Mouse (Mus musculus) heart, embryonic 12.5 days (tissue): ENCODE measurements around the gene Plppr2. TPM values are rescaled to one million over a fixed set of nuclear protein-coding genes. Genes with fewer than 3 reads are reported as not detected.
A peak's percentile ranks its signal among the peaks of the same experiment; 100 is the strongest.

Experiments used
- ATAC-seq: fragments of 200-750 bp; cut with Nextera tagmentation; 2 replicates; pipeline ENCODE4 v1.8.0; 2017; ENCODE audit warnings: moderate TSS enrichment, moderate library complexity; ENCODE audit not compliant: insufficient number of reproducible peaks, low FRiP score
- H3K27ac ChIP-seq: fragments of 300-500 bp; sonication (generic); 2 replicates; pipeline ENCODE4 v1.5.1; 2016; ENCODE audit warnings: mild to moderate bottlenecking, moderate library complexity; ENCODE audit not compliant: poor library complexity, severe bottlenecking
- H3K27me3 ChIP-seq: fragments of 300-500 bp; sonication (generic); replicated peaks from 2 replicates; pipeline ENCODE4 v1.6.1; 2016; ENCODE audit warnings: mild to moderate bottlenecking, moderate library complexity
- H3K36me3 ChIP-seq: fragments of 300-500 bp; sonication (generic); 2 replicates; pipeline ENCODE4 v1.6.1; 2016; ENCODE audit warnings: mild to moderate bottlenecking, moderate library complexity
- H3K4me1 ChIP-seq: fragments of 300-500 bp; sonication (generic); replicated peaks from 2 replicates; pipeline ENCODE4 v1.6.1; 2016; ENCODE audit warnings: mild to moderate bottlenecking
- H3K4me2 ChIP-seq: fragments of 300-500 bp; sonication (generic); 2 replicates; pipeline ENCODE4 v1.6.1; 2016; ENCODE audit warnings: mild to moderate bottlenecking, moderate library complexity
- H3K4me3 ChIP-seq: fragments of 300-500 bp; sonication (generic); 2 replicates; pipeline ENCODE4 v1.5.1; 2016; ENCODE audit warnings: mild to moderate bottlenecking
- H3K9ac ChIP-seq: fragments of 300-500 bp; sonication (generic); 2 replicates; pipeline ENCODE4 v1.6.1; 2016; ENCODE audit warnings: mild to moderate bottlenecking, moderate library complexity
- H3K9me3 ChIP-seq: fragments of 300-500 bp; sonication (generic); replicated peaks from 2 replicates; pipeline ENCODE4 v1.6.1; 2016; ENCODE audit warnings: mild to moderate bottlenecking, moderate library complexity
- WGBS: fragments of 180-500 bp; shearing (Covaris S2); methylation state at CpG from one replicate; pipeline ENCODE4 v1.1.7; 2016; 5-methylcytosine and 5-hydroxymethylcytosine counted together
- polyA plus RNA-seq: library from polyadenylated mRNA; unstranded; fragments of >200 nt; fragmentation: Nextera tagmentation; extraction: Ambion mirVana; gene quantifications from 2 replicates; pipeline ENCODE4 v1.2.1, GENCODE M21; 2016

Plppr2 gene
- 8.2 and 8.4 TPM in 2 replicates for polyA plus RNA-seq

DNA sequence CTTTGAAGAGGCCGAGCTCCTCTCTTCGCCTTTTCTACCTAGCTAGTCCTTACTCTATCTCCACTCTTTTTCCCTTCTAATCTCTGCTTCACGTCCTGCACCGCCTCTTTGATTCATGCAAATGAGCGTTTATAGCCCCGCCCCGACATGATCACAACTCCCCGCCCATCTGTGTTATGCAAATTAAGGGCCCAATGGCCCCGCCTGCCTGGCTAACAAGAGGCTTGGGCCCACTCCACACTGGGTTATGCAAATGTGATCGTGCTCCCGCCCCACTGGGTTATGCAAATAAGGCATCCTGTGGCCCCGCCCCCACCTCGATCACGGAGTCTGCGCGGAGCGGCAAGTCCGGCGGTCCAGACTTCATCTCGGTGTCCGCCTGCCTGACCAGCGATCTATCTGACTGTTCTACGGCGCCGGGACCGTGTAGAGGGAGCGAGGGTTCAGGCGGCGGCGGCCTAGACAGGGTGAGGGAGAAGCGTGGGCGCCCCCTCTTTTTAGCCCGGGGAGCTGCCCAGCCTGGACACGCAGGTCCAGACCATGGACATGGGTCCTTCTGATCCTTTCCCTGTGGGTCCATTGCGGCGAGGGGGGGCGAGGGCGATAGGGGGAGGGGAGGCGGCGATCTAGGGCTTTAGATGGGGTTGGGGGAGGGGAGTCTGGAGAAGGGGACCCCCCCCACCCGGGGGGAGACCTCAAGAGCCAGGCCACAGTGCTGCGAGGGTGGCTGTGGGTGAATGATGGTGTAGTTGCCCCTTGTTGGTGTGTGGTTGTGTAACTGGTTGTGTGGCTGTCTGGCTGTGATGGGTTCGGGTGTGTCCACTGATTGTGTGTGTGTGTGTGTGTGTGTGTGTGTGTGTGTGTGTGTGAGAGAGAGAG lies at the start of gene Plppr2:
TSS of gene Plppr2 (plus strand) at position 342 of the 879 bp plus-strand sequence.
- Histone ChIP-seq H3K36me3 (peaks cover 4% of the 10 kb centered on the region; the same call in 1 of the 2 replicates), H3K4me2 (peak within 1 kb of the TSS; percentile 88), H3K9me3 (no peaks in the 10 kb centered on the region), H3K4me1 (peaks cover 8% of the 10 kb centered on the region; the same call in 1 of the 2 replicates), H3K4me3 (peak within 1 kb of the TSS; percentile 63), H3K9ac (peak within 1 kb of the TSS; percentile 77), H3K27ac (0 out of 2 replicates have a peak within 1 kb of the TSS, but pooled peaks have one; percentile 46), H3K27me3 (no peaks in the 10 kb centered on the region)
- 2% methylated on average over 42 of the region's 43 CpGs for WGBS
- ATAC-seq, result peak; percentile 95

DNA sequence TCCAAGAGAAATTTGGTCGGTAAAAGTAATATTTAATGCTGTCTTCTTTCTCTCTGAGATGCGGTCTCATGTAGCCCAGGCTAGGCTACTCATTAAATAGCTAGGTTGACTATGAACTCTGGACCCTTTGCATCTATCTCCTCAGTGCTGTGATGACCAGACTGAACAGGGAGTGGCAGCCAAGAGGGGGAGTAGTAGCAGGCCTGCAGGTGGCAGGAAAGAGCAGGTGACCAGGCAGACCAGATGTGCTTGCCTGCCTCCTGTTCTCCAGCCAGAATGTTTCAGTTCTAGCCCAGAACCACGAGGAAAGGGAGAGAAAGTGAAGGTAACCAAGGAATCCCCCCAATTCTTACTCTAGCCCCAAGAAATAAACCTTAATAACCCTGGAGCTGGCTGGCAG lies 47.6 kb upstream of the Plppr2 start:
- Histone ChIP-seq H3K4me1 (no peaks in the 10 kb centered on the region), H3K4me2 (no peak overlapping the region), H3K4me3 (no peak overlapping the region), H3K27me3 (peaks cover 12% of the 10 kb centered on the region), H3K36me3 (no peaks in the 10 kb centered on the region), H3K9ac (no peak overlapping the region), H3K27ac (no peak overlapping the region), H3K9me3 (no peaks in the 10 kb centered on the region; the same call in 1 of the 2 replicates)
- no peak for ATAC-seq
- 56% methylated on average over 3 of the region's 3 CpGs for WGBS

DNA sequence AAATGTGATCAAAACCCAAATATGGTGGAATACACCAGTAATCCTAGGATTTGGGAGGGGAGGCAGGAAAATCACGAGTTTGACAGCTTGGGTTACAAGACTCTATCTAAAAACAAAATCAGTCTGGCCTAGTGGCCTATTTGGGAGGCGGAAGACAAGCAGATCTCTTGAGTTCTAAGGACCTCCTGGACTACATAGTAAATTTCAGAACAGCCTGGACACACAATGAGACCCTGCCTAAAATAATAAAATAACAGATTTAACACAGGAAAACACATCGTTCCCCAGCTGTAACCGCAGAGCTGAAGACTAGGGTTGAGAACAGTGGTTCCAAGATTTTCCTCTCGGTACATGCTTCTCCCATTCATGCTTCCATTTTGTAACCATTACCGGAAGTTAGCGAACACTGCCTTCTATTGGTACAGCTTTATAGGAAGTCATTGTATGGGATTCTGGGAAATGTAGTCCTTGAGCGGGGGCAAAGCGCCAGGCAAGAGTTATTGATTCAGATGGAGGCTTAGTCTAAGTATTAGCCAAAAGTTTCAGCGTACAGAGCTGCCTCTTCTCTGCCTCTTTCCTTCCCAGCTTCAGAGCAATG lies 35.5 kb upstream of the Plppr2 start:
- no peak for ATAC-seq
- no peak overlapping the region for H3K9ac ChIP-seq
- peaks cover 6% of the 10 kb centered on the region; the same call in 1 of the 2 replicates for H3K9me3 ChIP-seq
- no peaks in the 10 kb centered on the region for H3K4me1 ChIP-seq
- 17% methylated on average over 10 of the region's 10 CpGs for WGBS
- peak overlapping the region; percentile 47 for H3K4me3 ChIP-seq
- peaks cover 22% of the 10 kb centered on the region for H3K27me3 ChIP-seq
- peak overlapping the region; percentile 57 for H3K4me2 ChIP-seq
- H3K36me3 ChIP-seq, result no peaks in the 10 kb centered on the region
- no peak overlapping the region for H3K27ac ChIP-seq

DNA sequence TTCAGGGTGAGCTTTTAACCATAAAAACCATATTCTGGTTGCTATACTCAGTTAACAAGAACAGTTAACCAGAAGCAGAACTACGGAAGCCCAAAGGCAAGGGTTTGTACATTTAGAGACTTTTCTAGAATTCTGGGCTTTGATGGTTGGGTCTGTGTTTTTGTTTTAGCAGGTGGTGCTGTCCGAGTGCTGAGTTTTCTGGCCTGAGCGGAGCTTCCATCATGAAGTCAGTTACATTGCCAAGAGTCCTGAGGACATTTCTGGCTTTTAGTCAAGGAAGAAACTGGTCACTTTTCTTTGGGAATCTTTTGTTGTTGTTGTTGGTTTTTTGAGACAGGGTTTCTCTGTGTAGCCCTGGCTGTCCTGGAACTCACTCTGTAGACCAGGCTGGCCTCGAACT lies 32.8 kb upstream of the Plppr2 start:
- no peaks in the 10 kb centered on the region for H3K36me3 ChIP-seq
- H3K4me2 ChIP-seq, result no peak overlapping the region
- H3K9ac ChIP-seq, result no peak overlapping the region
- H3K9me3 ChIP-seq, result peaks cover 8% of the 10 kb centered on the region; the same call in 1 of the 2 replicates
- WGBS, result 76% methylated on average over 4 of the region's 4 CpGs
- no peaks in the 10 kb centered on the region for H3K4me1 ChIP-seq
- H3K27me3 ChIP-seq, result peaks cover 18% of the 10 kb centered on the region; the same call in 1 of the 2 replicates
- no peak overlapping the region for H3K4me3 ChIP-seq
- H3K27ac ChIP-seq, result no peak overlapping the region
- ATAC-seq, result no peak

DNA sequence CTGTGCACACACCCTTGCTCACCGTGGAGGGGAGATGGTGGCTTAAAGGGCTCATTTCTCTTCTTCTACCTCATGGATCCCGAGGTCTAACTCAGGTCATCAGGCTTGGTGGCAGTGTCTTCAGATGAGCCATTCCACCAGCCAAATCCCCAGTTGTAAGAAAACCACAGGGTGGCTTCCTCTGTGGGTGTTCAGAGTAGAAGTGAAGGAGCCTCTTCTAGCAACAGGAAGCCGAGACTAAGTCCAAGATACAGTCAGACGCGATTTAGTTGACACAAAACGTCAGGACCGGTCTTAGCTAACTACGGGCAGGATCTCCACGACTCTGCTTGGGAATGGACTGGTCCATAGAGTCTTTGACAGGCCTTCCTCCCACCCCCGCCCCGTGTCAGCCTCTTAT lies 28.6 kb upstream of the Plppr2 start:
- Histone ChIP-seq H3K27me3 (peaks cover 20% of the 10 kb centered on the region), H3K4me3 (no peak overlapping the region), H3K4me1 (no peaks in the 10 kb centered on the region), H3K36me3 (no peaks in the 10 kb centered on the region), H3K27ac (no peak overlapping the region), H3K9ac (no peak overlapping the region), H3K9me3 (peaks cover 8% of the 10 kb centered on the region; the same call in 1 of the 2 replicates), H3K4me2 (no peak overlapping the region)
- WGBS, result 61% methylated on average over 11 of the region's 11 CpGs
- ATAC-seq, result no peak

DNA sequence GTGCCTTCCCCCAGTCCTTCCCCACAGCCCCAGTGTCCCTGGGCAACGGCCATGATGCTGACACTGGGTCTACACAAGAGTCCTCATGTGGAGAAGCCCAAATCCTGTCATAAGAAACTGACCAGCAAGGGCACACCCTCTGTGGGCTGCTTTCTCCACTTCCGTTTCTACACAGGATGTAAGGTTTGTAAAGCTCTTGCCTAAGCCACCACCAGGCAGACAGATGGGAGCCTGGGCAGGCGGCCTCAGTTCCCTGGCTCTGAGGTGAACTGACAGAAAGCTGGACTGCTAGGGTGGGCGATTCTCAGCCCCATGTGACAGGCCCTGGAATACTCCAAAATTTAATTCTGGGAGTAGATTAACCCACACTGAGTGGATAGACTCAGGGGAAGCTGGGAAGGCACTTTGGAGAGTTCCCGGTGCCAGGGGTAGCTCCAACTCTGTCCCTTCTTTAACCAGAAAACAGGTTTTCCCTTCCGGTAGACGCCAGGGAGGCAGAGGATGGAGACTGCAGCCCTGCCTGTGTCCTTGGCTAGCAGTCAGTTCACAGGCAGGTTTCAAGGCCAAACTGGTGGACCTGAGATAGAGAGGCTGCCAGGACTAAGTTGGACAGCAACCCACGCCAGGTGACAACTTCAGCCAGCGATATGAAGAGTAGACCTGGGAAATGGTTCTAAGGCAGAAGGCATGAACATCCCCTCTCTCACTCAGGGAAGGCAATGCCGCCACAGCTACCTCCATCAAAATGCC lies 27.2 kb upstream of the Plppr2 start:
- H3K4me2 ChIP-seq, result no peak overlapping the region
- 0 out of 2 replicates have a peak, but pooled peaks cover 2% of the 10 kb centered on the region for H3K36me3 ChIP-seq
- H3K4me1 ChIP-seq, result no peaks in the 10 kb centered on the region
- 72% methylated on average over 10 of the region's 10 CpGs for WGBS
- no peak for ATAC-seq
- peaks cover 8% of the 10 kb centered on the region; the same call in 1 of the 2 replicates for H3K9me3 ChIP-seq
- no peak overlapping the region for H3K9ac ChIP-seq
- H3K27me3 ChIP-seq, result peaks cover 15% of the 10 kb centered on the region; the same call in 1 of the 2 replicates
- no peak overlapping the region for H3K4me3 ChIP-seq
- no peak overlapping the region for H3K27ac ChIP-seq

DNA sequence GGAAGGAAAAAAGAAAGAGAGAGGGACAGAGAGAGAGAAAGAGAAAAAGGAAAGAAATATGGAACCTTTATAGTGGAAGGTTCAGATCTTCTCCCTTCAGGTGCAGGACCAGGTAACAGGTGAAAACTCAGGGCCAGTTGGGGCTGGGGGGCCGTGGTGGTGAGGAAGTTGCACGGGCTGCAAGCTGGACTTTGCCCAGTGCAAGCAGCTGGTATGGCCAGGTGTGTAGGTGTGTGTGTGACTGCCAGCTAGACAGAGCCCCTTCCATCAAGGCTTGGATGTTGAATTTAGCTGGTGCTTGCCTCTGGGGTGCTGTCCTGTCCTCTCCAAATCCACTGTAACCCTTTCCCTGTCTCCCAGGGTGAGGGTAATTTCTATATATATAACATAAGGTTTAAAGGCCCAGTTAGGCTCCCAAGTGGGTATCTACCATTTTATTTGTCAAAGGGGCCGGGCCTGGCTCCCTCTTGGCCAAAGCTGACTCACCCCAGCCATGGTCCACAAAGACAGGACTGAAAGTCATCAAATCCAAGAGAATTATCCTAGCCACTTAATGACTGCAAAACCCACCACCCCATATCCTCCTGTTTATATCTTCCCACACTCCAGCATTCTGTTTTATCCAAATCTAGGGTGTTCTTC lies 19.9 kb upstream of the Plppr2 start:
- Histone ChIP-seq H3K27ac (no peak overlapping the region), H3K27me3 (peaks cover 18% of the 10 kb centered on the region), H3K9ac (peak overlapping the region; percentile 79; the same call in 1 of the 2 replicates), H3K4me3 (peak overlapping the region; percentile 72), H3K36me3 (0 out of 2 replicates have a peak, but pooled peaks cover 2% of the 10 kb centered on the region), H3K4me2 (peak overlapping the region; percentile 99), H3K4me1 (no peaks in the 10 kb centered on the region; the same call in 1 of the 2 replicates), H3K9me3 (no peaks in the 10 kb centered on the region)
- ATAC-seq, result no peak
- WGBS, result 63% methylated on average over 3 of the region's 3 CpGs

DNA sequence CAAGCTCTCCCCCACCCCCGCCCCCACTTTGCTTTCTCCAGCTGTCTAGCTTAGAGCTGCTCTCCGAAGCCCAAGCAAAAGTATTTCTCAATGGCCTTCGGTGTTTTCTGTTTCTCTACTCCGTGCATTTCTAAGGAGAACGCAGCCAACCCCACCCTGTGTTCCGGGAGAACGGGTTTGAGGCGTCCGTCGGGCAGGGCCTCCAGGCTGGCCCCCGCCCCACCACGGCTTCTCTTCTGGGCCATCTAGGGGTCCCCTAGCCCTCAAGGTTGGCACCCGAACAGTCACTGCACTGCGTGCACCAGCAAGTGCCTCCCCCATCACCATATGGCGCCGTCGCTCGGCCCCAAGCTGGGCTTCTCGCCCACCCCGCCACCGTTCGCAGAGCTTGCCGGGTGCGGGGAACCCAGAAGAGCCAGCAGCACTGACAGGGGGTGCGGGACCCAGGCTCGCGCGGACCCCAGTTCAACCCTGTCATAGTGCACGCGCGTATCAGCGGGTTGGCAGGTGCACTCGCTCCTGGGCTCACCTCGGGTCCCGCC lies 19.3 kb upstream of the Plppr2 start:
- 2% methylated on average over 35 of the region's 35 CpGs for WGBS
- Histone ChIP-seq H3K36me3 (0 out of 2 replicates have a peak, but pooled peaks cover 2% of the 10 kb centered on the region), H3K27ac (no peak overlapping the region), H3K4me3 (peak overlapping the region; percentile 72), H3K4me1 (no peaks in the 10 kb centered on the region; the same call in 1 of the 2 replicates), H3K9me3 (no peaks in the 10 kb centered on the region), H3K4me2 (peak overlapping the region; percentile 99), H3K27me3 (peaks cover 18% of the 10 kb centered on the region), H3K9ac (peak overlapping the region; percentile 79)
- peak; percentile 56 for ATAC-seq

DNA sequence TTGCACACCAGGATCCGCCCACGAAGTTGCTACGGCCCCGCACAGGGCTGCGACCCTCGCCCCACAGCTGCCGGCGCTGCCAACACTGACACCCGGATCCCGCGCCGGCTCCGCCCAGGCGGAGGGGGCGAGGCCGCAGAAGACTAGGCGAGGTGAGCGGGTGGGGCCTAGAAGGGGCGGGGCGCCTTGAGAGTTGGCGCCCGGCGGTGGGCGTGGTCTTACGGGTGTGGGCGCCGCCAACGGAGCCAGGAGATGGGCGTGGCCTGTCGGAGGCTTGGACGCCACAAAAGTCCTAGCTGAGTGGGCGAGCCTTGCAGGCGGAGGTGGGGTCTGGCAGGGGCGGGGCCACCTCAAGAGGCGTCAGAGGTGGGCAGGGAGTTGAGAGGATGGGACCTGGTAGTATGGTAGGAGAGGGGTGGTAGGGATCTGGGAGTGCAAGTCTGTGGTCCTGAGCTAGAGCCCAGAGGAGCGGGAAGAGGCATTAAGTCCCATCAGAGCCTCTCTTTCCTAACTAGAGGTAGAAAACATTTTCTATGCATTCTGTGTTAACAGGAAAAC lies 18.7 kb upstream of the Plppr2 start, which contains the start of gene Rab3d:
TSS of gene Rab3d (minus strand) at position 158 of the 558 bp plus-strand sequence.
- Histone ChIP-seq H3K4me2 (peak within 1 kb of the TSS; percentile 99), H3K27me3 (peaks cover 18% of the 10 kb centered on the region), H3K9me3 (no peaks in the 10 kb centered on the region), H3K4me1 (peaks cover 4% of the 10 kb centered on the region), H3K4me3 (peak within 1 kb of the TSS; percentile 72), H3K27ac (no peak within 1 kb of the TSS), H3K36me3 (0 out of 2 replicates have a peak, but pooled peaks cover 2% of the 10 kb centered on the region), H3K9ac (peak within 1 kb of the TSS; percentile 79)
- WGBS, result under 1% methylated on average over 36 of the region's 36 CpGs
- peak; percentile 94 for ATAC-seq
